Mouse (Mus musculus): ENCODE results near the gene Mxd3. TPM values are rescaled to one million over a fixed set of nuclear protein-coding genes. Genes with fewer than 3 reads are reported as not detected.
A peak's percentile ranks its signal among the peaks of the same experiment; 100 is the strongest.

Mxd3 gene
- total RNA-seq (2022): under 1 TPM in 2 of 4 experiments, not detected in 2; 0.46 to 0.97 TPM

- DNase-seq (ENCODE audit: low spot score): peak; percentile 74
Observed at GRCm38 (mm10) chr13:55329683-55330566, at the start of gene Mxd3. Gene Mxd3, minus strand, starts transcription at chr13:55329823.

GRCm38 (mm10) chr13:55378907-55379580 is 49.4 kb upstream of the Mxd3 start:
- no peak for DNase-seq (ENCODE audit: low spot score)

GRCm38 (mm10) chr13:55375877-55376276 is 46.3 kb upstream of the Mxd3 start:
- DNase-seq (ENCODE audit: low spot score): no peak

GRCm38 (mm10) chr13:55374206-55374924 is 44.7 kb upstream of the Mxd3 start:
- no peak for DNase-seq (ENCODE audit: low spot score)

- no peak for DNase-seq (ENCODE audit: low spot score)
Observed at GRCm38 (mm10) chr13:55371740-55372139, 42.1 kb upstream of the Mxd3 start.

- DNase-seq (ENCODE audit: low spot score): peak; percentile 40
Observed at GRCm38 (mm10) chr13:55371007-55371681, 41.5 kb upstream of the Mxd3 start.

GRCm38 (mm10) chr13:55370234-55370633 is 40.6 kb upstream of the Mxd3 start:
- DNase-seq (ENCODE audit: low spot score): peak; percentile 36

GRCm38 (mm10) chr13:55369531-55370114 is 40.0 kb upstream of the Mxd3 start, which contains the start of gene Rgs14:
Gene Rgs14, plus strand, starts transcription at chr13:55369732.
- peak; percentile 31 for DNase-seq (ENCODE audit: low spot score)

- DNase-seq (ENCODE audit: low spot score): no peak
Observed at GRCm38 (mm10) chr13:55368401-55368800, 38.8 kb upstream of the Mxd3 start.

- DNase-seq (ENCODE audit: low spot score): peak; percentile 98
Observed at GRCm38 (mm10) chr13:55362453-55363060, 32.9 kb upstream of the Mxd3 start, which contains the start of gene Lman2. Gene Lman2, minus strand, starts transcription at chr13:55362783.

GRCm38 (mm10) chr13:55361974-55362452 is 32.4 kb upstream of the Mxd3 start:
- DNase-seq (ENCODE audit: low spot score): no peak

- no peak for DNase-seq (ENCODE audit: low spot score)
Observed at GRCm38 (mm10) chr13:55361145-55361544, 31.5 kb upstream of the Mxd3 start.

GRCm38 (mm10) chr13:55346745-55347144 is 17.1 kb upstream of the Mxd3 start:
- no peak for DNase-seq (ENCODE audit: low spot score)

- no peak for DNase-seq (ENCODE audit: low spot score)
Observed at GRCm38 (mm10) chr13:55344286-55344685, 14.7 kb upstream of the Mxd3 start.

- DNase-seq (ENCODE audit: low spot score): no peak
Observed at GRCm38 (mm10) chr13:55342469-55342868, 12.8 kb upstream of the Mxd3 start.

- no peak for DNase-seq (ENCODE audit: low spot score)
Observed at GRCm38 (mm10) chr13:55339259-55339658, 9.6 kb upstream of the Mxd3 start.

- no peak for DNase-seq (ENCODE audit: low spot score)
Observed at GRCm38 (mm10) chr13:55338131-55339054, 8.8 kb upstream of the Mxd3 start.

GRCm38 (mm10) chr13:55337341-55337975 is 7.8 kb upstream of the Mxd3 start:
- DNase-seq (ENCODE audit: low spot score): no peak

- no peak for DNase-seq (ENCODE audit: low spot score)
Observed at GRCm38 (mm10) chr13:55335701-55336100, 6.1 kb upstream of the Mxd3 start.

Data from heart, adult 8-10 months (tissue).